17 mouse cellular contexts compared by ENCODE assay signal in genomic region chr5:134225110-134225901, GRCm38 (mm10). TPM values are rescaled to one million over a fixed set of nuclear protein-coding genes. Genes with fewer than 3 reads are reported as not detected.
DNase-seq lines count a peak whose midpoint lies in the region; ATAC-seq and TF ChIP-seq lines count a peak whose summit lies in the region.
"Had no signal": no experiment of that assay in that cellular context is flagged by ENCODE, and none has a peak within 500 bp of the region (broad histone marks: within the 10 kb centered on the region; RNA-seq: fewer than 3 reads in every experiment).

No protein-coding gene starts in this region.

- no peak overlapping the region for H3K9ac ChIP-seq in hindbrain, postnatal 0 days (replicated peaks; ENCODE audit: low read length)
- no peak overlapping the region for H3K9ac ChIP-seq in hindbrain, embryonic 12.5 days
- H3K9ac ChIP-seq: forebrain, embryonic 12.5 days; heart, embryonic 15.5 days; liver, embryonic 13.5 days had no signal

- WGBS in hindbrain, postnatal 0 days, result 78% methylated on average over 30 of the region's 30 CpGs
- WGBS in hindbrain, embryonic 12.5 days, result 81% methylated on average over 30 of the region's 30 CpGs
- 33% methylated on average over 30 of the region's 30 CpGs for WGBS in bone marrow, adult 2 months

- H3K27me3 ChIP-seq in hindbrain, postnatal 0 days (ENCODE audit: insufficient read depth, low read length), result no peaks in the 10 kb centered on the region
- H3K27me3 ChIP-seq in hindbrain, embryonic 12.5 days, result peaks cover 19% of the 10 kb centered on the region
- H3K27me3 ChIP-seq in megakaryocyte, embryonic 14.5 days (replicated peaks), result no peaks in the 10 kb centered on the region

- H3K36me3 ChIP-seq in hindbrain, postnatal 0 days (ENCODE audit: insufficient read depth, low read length), result no peaks in the 10 kb centered on the region
- no peaks in the 10 kb centered on the region for H3K36me3 ChIP-seq in hindbrain, embryonic 12.5 days
- H3K36me3 ChIP-seq in megakaryocyte, embryonic 14.5 days (replicated peaks; ENCODE audit: low read length), result peaks cover 68% of the 10 kb centered on the region
- H3K36me3 ChIP-seq: forebrain, embryonic 12.5 days; heart, embryonic 15.5 days; liver, embryonic 13.5 days; midbrain, embryonic 10.5 days had no signal

- peak; percentile 31; the same call in 1 of the 2 replicates for ATAC-seq in hindbrain, postnatal 0 days
- ATAC-seq in hindbrain, embryonic 12.5 days (ENCODE audit: low FRiP score), result no peak
- ATAC-seq in megakaryocyte, adult 5-6 weeks (ENCODE audit: poor library complexity, severe bottlenecking), result no peak
- ATAC-seq: lung, postnatal 0 days had no signal

- no peak overlapping the region for H3K27ac ChIP-seq in hindbrain, postnatal 0 days
- no peak overlapping the region for H3K27ac ChIP-seq in hindbrain, embryonic 12.5 days
- H3K27ac ChIP-seq in bone marrow, adult 2 months (ENCODE audit: control insufficient read depth, insufficient read depth, low read depth, low read length, poor library complexity), result peak overlapping the region; percentile 36
- H3K27ac ChIP-seq: forebrain, embryonic 12.5 days; heart, embryonic 15.5 days; liver, embryonic 13.5 days; midbrain, embryonic 10.5 days had no signal

- no peaks in the 10 kb centered on the region for H3K9me3 ChIP-seq in hindbrain, postnatal 0 days (ENCODE audit: low read length)
- no peaks in the 10 kb centered on the region for H3K9me3 ChIP-seq in hindbrain, embryonic 12.5 days (replicated peaks)
- peaks cover 4% of the 10 kb centered on the region; the same call in 1 of the 2 replicates for H3K9me3 ChIP-seq in megakaryocyte, embryonic 14.5 days
- H3K9me3 ChIP-seq: forebrain, embryonic 12.5 days; heart, embryonic 15.5 days; liver, embryonic 13.5 days; midbrain, embryonic 10.5 days had no signal

- no peak overlapping the region for H3K4me2 ChIP-seq in hindbrain, postnatal 0 days (ENCODE audit: low read depth, low read length)
- no peak overlapping the region for H3K4me2 ChIP-seq in hindbrain, embryonic 12.5 days (replicated peaks)
- H3K4me2 ChIP-seq: forebrain, embryonic 12.5 days; heart, embryonic 15.5 days; liver, embryonic 13.5 days had no signal

- H3K4me1 ChIP-seq in hindbrain, postnatal 0 days (ENCODE audit: insufficient read depth, low read length), result no peaks in the 10 kb centered on the region
- H3K4me1 ChIP-seq in hindbrain, embryonic 12.5 days, result peaks cover 12% of the 10 kb centered on the region
- peaks cover 100% of the 10 kb centered on the region for H3K4me1 ChIP-seq in megakaryocyte, embryonic 14.5 days
- peaks cover 4% of the 10 kb centered on the region for H3K4me1 ChIP-seq in bone marrow, adult 2 months (ENCODE audit: control insufficient read depth, insufficient read depth, low read length)

- no peak for TF ChIP-seq CTCF in hindbrain, postnatal 0 days (IDR thresholded peaks at IDR 0.05; ENCODE audit: low read depth)
- TF ChIP-seq CTCF in bone marrow, adult 2 months (IDR thresholded peaks at IDR 0.05; ENCODE audit: control insufficient read depth, insufficient read depth, low read length), result no peak

- DNase-seq in hindbrain, postnatal 0 days (ENCODE audit: low spot score), result no peak
- DNase-seq in naive thymus-derived CD4-positive, alpha-beta T cell, adult 2 months (ENCODE audit: low read depth), result peak; percentile 20
- DNase-seq in urinary bladder, postnatal 25 days (ENCODE audit: low spot score), result no peak
- DNase-seq: B cell, adult 2 months; cerebellum, adult 9-10 months; gastrocnemius, postnatal 14 days; left cerebral cortex, postnatal 4 days; liver, embryonic 13.5 days; right cerebral cortex, postnatal 25 days had no signal

- H3K4me3 ChIP-seq in hindbrain, postnatal 0 days (ENCODE audit: low read length), result no peak overlapping the region
- no peak overlapping the region for H3K4me3 ChIP-seq in hindbrain, embryonic 12.5 days
- H3K4me3 ChIP-seq in megakaryocyte, embryonic 14.5 days (replicated peaks), result peak overlapping the region; percentile 16
- peak overlapping the region; percentile 56 for H3K4me3 ChIP-seq in bone marrow, adult 2 months (replicated peaks; ENCODE audit: control insufficient read depth, low read depth, low read length)
- H3K4me3 ChIP-seq: forebrain, embryonic 12.5 days; heart, embryonic 15.5 days; liver, embryonic 13.5 days; midbrain, embryonic 10.5 days had no signal

- TF ChIP-seq POLR2A in bone marrow, adult 2 months (IDR thresholded peaks at IDR 0.05; ENCODE audit: borderline replicate concordance, control insufficient read depth, low read depth, low read length), result no peak

RNA-seq across cellular contexts. Expression of gene Ncf1, which starts 4.1 kb away (rescaled TPM):
- total RNA-seq in hindbrain, postnatal 0 days (2014; rRNA removed), result 2.8 and 4.9 TPM in 2 replicates
- polyA plus RNA-seq in hindbrain, postnatal 0 days (2015; fragmentation: Nextera tagmentation; extraction: Ambion mirVana), result 2.0 and 2.3 TPM in 2 replicates
- polyA plus RNA-seq in hindbrain, embryonic 12.5 days (2016; fragmentation: Nextera tagmentation; extraction: Ambion mirVana), result 3.6 and 4.6 TPM in 2 replicates
- 52.7 and 124 TPM in 2 replicates for polyA plus RNA-seq in megakaryocyte, embryonic 14.5 days (2012; ENCODE audit: insufficient read depth, low replicate concordance)
- 284 and 306 TPM in 2 replicates for total RNA-seq in megakaryocyte, adult 5-6 weeks (2015)
- total RNA-seq in megakaryocyte, adult 5-6 weeks (2017), result 339 and 371 TPM in 2 replicates
- 78.6 and 222 TPM in 2 replicates for polyA plus RNA-seq in bone marrow, adult 2 months (2011; ENCODE audit: insufficient read depth, insufficient read length, low replicate concordance, missing spikeins)

RNA-seq across cellular contexts. Expression of gene Gtf2ird2, which starts 41.5 kb away (rescaled TPM):
- 14.6 and 19.7 TPM in 2 replicates for total RNA-seq in hindbrain, postnatal 0 days (2014; rRNA removed)
- polyA plus RNA-seq in hindbrain, postnatal 0 days (2015; fragmentation: Nextera tagmentation; extraction: Ambion mirVana), result 11.6 and 12.6 TPM in 2 replicates
- polyA plus RNA-seq in hindbrain, embryonic 12.5 days (2016; fragmentation: Nextera tagmentation; extraction: Ambion mirVana), result 11.7 and 12.8 TPM in 2 replicates
- polyA plus RNA-seq in megakaryocyte, embryonic 14.5 days (2012; ENCODE audit: insufficient read depth, low replicate concordance), result 6.1 TPM in 1 of 2 replicates, not detected in the other
- 2.7 and 4.4 TPM in 2 replicates for total RNA-seq in megakaryocyte, adult 5-6 weeks (2015)
- total RNA-seq in megakaryocyte, adult 5-6 weeks (2017), result 2.5 and 3.2 TPM in 2 replicates
- polyA plus RNA-seq in bone marrow, adult 2 months (2011; ENCODE audit: insufficient read depth, insufficient read length, low replicate concordance, missing spikeins), result 3.0 and 5.5 TPM in 2 replicates

RNA-seq across cellular contexts. Expression of gene Rcc1l, which starts 48.7 kb away (rescaled TPM):
- 20.6 and 23.0 TPM in 2 replicates for total RNA-seq in hindbrain, postnatal 0 days (2014; rRNA removed)
- polyA plus RNA-seq in hindbrain, postnatal 0 days (2015; fragmentation: Nextera tagmentation; extraction: Ambion mirVana), result 21.5 and 21.7 TPM in 2 replicates
- polyA plus RNA-seq in hindbrain, embryonic 12.5 days (2016; fragmentation: Nextera tagmentation; extraction: Ambion mirVana), result 27.4 and 28.0 TPM in 2 replicates
- 7.8 and 12.3 TPM in 2 replicates for polyA plus RNA-seq in megakaryocyte, embryonic 14.5 days (2012; ENCODE audit: insufficient read depth, low replicate concordance)
- total RNA-seq in megakaryocyte, adult 5-6 weeks (2015), result 2.9 and 3.4 TPM in 2 replicates
- 1.8 and 2.1 TPM in 2 replicates for total RNA-seq in megakaryocyte, adult 5-6 weeks (2017)
- polyA plus RNA-seq in bone marrow, adult 2 months (2011; ENCODE audit: insufficient read depth, insufficient read length, low replicate concordance, missing spikeins), result 10.4 and 12.5 TPM in 2 replicates

Comparison
In these comparisons a context has a peak if more than half of its experiments do, and no peak if none do; other contexts are left out.
1. H3K4me3 ChIP-seq: peak in megakaryocyte, embryonic 14.5 days (single experiment) and bone marrow, adult 2 months (single experiment); none in hindbrain, postnatal 0 days (single experiment) and hindbrain, embryonic 12.5 days (single experiment).